Mouse (Mus musculus) heart, embryonic 11.5 days (tissue): ENCODE results near the gene Cdc25b. TPM values are rescaled to one million over a fixed set of nuclear protein-coding genes. Genes with fewer than 3 reads are reported as not detected.

ENCODE experiments used
- ATAC-seq: fragments of 200-750 bp; cut with Nextera tagmentation; replicated peaks from 2 replicates; pipeline ENCODE4 v1.8.0; 2017; ENCODE audit warnings: moderate library complexity; ENCODE audit not compliant: insufficient number of reproducible peaks, low FRiP score, low TSS enrichment
- H3K27ac ChIP-seq: fragments of 300-500 bp; sonication (generic); 2 replicates; pipeline ENCODE4 v1.5.1; 2014; ENCODE audit warnings: mild to moderate bottlenecking, low read depth, low read length
- H3K27me3 ChIP-seq: fragments of 300-500 bp; sonication (generic); 2 replicates; pipeline ENCODE4 v1.6.1; 2014; ENCODE audit warnings: mild to moderate bottlenecking, low read length, mixed read lengths; ENCODE audit not compliant: control insufficient read depth, insufficient read depth
- H3K36me3 ChIP-seq: fragments of 300-500 bp; sonication (generic); 2 replicates; pipeline ENCODE4 v1.6.1; 2014; ENCODE audit warnings: mild to moderate bottlenecking, low read length, moderate library complexity, mixed read lengths; ENCODE audit not compliant: control insufficient read depth, insufficient read depth
- H3K4me1 ChIP-seq: fragments of 300-500 bp; sonication (generic); 2 replicates; pipeline ENCODE4 v1.6.1; 2014; ENCODE audit warnings: low read length; ENCODE audit not compliant: control insufficient read depth, insufficient read depth
- H3K4me2 ChIP-seq: fragments of 300-500 bp; sonication (generic); 2 replicates; pipeline ENCODE4 v1.6.1; 2014; ENCODE audit warnings: mild to moderate bottlenecking, moderate library complexity
- H3K4me3 ChIP-seq: fragments of 300-500 bp; sonication (generic); 2 replicates; pipeline ENCODE4 v1.5.1; 2014; ENCODE audit warnings: low read depth, low read length
- H3K9ac ChIP-seq: fragments of 300-500 bp; sonication (generic); 2 replicates; pipeline ENCODE4 v1.6.1; 2014; ENCODE audit warnings: mild to moderate bottlenecking, low read depth, low read length, moderate library complexity
- H3K9me3 ChIP-seq: fragments of 300-500 bp; sonication (generic); replicated peaks from 2 replicates; pipeline ENCODE4 v1.6.1; 2016; ENCODE audit warnings: low read length; ENCODE audit not compliant: control insufficient read depth
- WGBS: fragments of 180-500 bp; shearing (Covaris S2); extraction: QIAGEN DNeasy Blood & Tissue Kit; methylation state at CpG from one replicate; pipeline ENCODE4 v1.1.7; 2014; ENCODE audit not compliant: insufficient replicate concordance; 5-methylcytosine and 5-hydroxymethylcytosine counted together
- polyA plus RNA-seq: library from polyadenylated mRNA; unstranded; fragments of >200 nt; fragmentation: Nextera tagmentation; extraction: Ambion mirVana; gene quantifications from 2 replicates; pipeline ENCODE4 v1.2.1, GENCODE M21; 2014

Cdc25b gene
- polyA plus RNA-seq, result 41.1 and 41.8 TPM in 2 replicates

GRCm38 (mm10) chr2:131186771-131187601 lies at the start of gene Cdc25b, which contains the start of gene Spef1:
Gene Cdc25b, plus strand, starts transcription at chr2:131186949.
Gene Spef1, minus strand, starts transcription at chr2:131187282.
- H3K4me3 ChIP-seq, result peak within 1 kb of the TSS; percentile 73
- WGBS, result 1% methylated on average over 43 of the region's 43 CpGs
- peak; percentile 87 for ATAC-seq

GRCm38 (mm10) chr2:131138296-131138695 lies 48.5 kb upstream of the Cdc25b start:
- Histone ChIP-seq H3K9ac (no peak overlapping the region), H3K4me2 (no peak overlapping the region), H3K27me3 (no peaks in the 10 kb centered on the region; the same call in 1 of the 2 replicates), H3K27ac (no peak overlapping the region), H3K4me1 (peaks cover 46% of the 10 kb centered on the region), H3K9me3 (no peaks in the 10 kb centered on the region), H3K36me3 (peaks cover 2% of the 10 kb centered on the region; the same call in 1 of the 2 replicates), H3K4me3 (no peak overlapping the region)
- no peak for ATAC-seq
- WGBS, result 81% methylated on average over 4 of the region's 4 CpGs

More at GRCm38 (mm10) chr2:131186771-131187601, at the start of gene Cdc25b, which contains the start of gene Spef1:
- no peaks in the 10 kb centered on the region for H3K9me3 ChIP-seq
- no peaks in the 10 kb centered on the region for H3K27me3 ChIP-seq
- H3K4me2 ChIP-seq, result peak within 1 kb of the TSS; percentile 93
- peak within 1 kb of the TSS; percentile 86 for H3K9ac ChIP-seq
- H3K27ac ChIP-seq, result peak within 1 kb of the TSS; percentile 67
- H3K36me3 ChIP-seq, result no peaks in the 10 kb centered on the region; the same call in 1 of the 2 replicates
- peaks cover 18% of the 10 kb centered on the region for H3K4me1 ChIP-seq

GRCm38 (mm10) chr2:131138760-131139159 lies 48.0 kb upstream of the Cdc25b start:
- Histone ChIP-seq H3K4me2 (no peak overlapping the region), H3K27ac (no peak overlapping the region; the same call in 1 of the 2 replicates), H3K4me1 (peaks cover 46% of the 10 kb centered on the region), H3K27me3 (no peaks in the 10 kb centered on the region; the same call in 1 of the 2 replicates), H3K9ac (no peak overlapping the region), H3K4me3 (no peak overlapping the region), H3K36me3 (peaks cover 2% of the 10 kb centered on the region; the same call in 1 of the 2 replicates), H3K9me3 (no peaks in the 10 kb centered on the region)
- ATAC-seq, result no peak
- WGBS, result 92% methylated on average over 7 of the region's 7 CpGs

- no peak for ATAC-seq
- Histone ChIP-seq H3K4me1 (peaks cover 42% of the 10 kb centered on the region), H3K27me3 (no peaks in the 10 kb centered on the region; the same call in 1 of the 2 replicates), H3K27ac (no peak overlapping the region; the same call in 1 of the 2 replicates), H3K4me3 (no peak overlapping the region), H3K36me3 (peaks cover 2% of the 10 kb centered on the region; the same call in 1 of the 2 replicates), H3K9ac (no peak overlapping the region), H3K9me3 (no peaks in the 10 kb centered on the region), H3K4me2 (no peak overlapping the region)
- 84% methylated on average over 5 of the region's 5 CpGs for WGBS
Observed at GRCm38 (mm10) chr2:131139287-131139686, 47.5 kb upstream of the Cdc25b start.

- peaks cover 38% of the 10 kb centered on the region for H3K4me1 ChIP-seq
- 25% methylated on average over 5 of the region's 5 CpGs for WGBS
- H3K4me3 ChIP-seq, result no peak overlapping the region
- no peak for ATAC-seq
- H3K9ac ChIP-seq, result no peak overlapping the region
- peak overlapping the region; percentile 69 for H3K27ac ChIP-seq
- peaks cover 8% of the 10 kb centered on the region for H3K36me3 ChIP-seq
- H3K9me3 ChIP-seq, result no peaks in the 10 kb centered on the region
- H3K4me2 ChIP-seq, result no peak overlapping the region
- H3K27me3 ChIP-seq, result peaks cover 2% of the 10 kb centered on the region; the same call in 1 of the 2 replicates
Observed at GRCm38 (mm10) chr2:131139886-131140532, 46.7 kb upstream of the Cdc25b start.

GRCm38 (mm10) chr2:131140533-131140905 lies 46.2 kb upstream of the Cdc25b start:
- Histone ChIP-seq H3K9ac (no peak overlapping the region), H3K27me3 (peaks cover 2% of the 10 kb centered on the region; the same call in 1 of the 2 replicates), H3K27ac (peak overlapping the region; percentile 69; the same call in 1 of the 2 replicates), H3K9me3 (no peaks in the 10 kb centered on the region), H3K4me1 (peaks cover 33% of the 10 kb centered on the region), H3K36me3 (peaks cover 8% of the 10 kb centered on the region), H3K4me2 (no peak overlapping the region), H3K4me3 (no peak overlapping the region)
- WGBS, result 42% methylated on average over 5 of the region's 5 CpGs
- no peak for ATAC-seq

GRCm38 (mm10) chr2:131141336-131141986 lies 45.3 kb upstream of the Cdc25b start:
- Histone ChIP-seq H3K27me3 (peaks cover 2% of the 10 kb centered on the region; the same call in 1 of the 2 replicates), H3K27ac (no peak overlapping the region), H3K36me3 (peaks cover 8% of the 10 kb centered on the region), H3K4me2 (no peak overlapping the region), H3K4me3 (no peak overlapping the region), H3K4me1 (peaks cover 24% of the 10 kb centered on the region), H3K9ac (no peak overlapping the region), H3K9me3 (no peaks in the 10 kb centered on the region)
- WGBS, result 89% methylated on average over 8 of the region's 8 CpGs
- ATAC-seq, result no peak

GRCm38 (mm10) chr2:131142592-131142991 lies 44.2 kb upstream of the Cdc25b start:
- peaks cover 10% of the 10 kb centered on the region for H3K36me3 ChIP-seq
- peaks cover 20% of the 10 kb centered on the region for H3K4me1 ChIP-seq
- ATAC-seq, result peak; percentile 25; the same call in 1 of the 2 replicates
- H3K4me3 ChIP-seq, result no peak overlapping the region
- WGBS, result 21% methylated on average over 18 of the region's 18 CpGs
- 0 out of 2 replicates have a peak overlapping the region, but pooled peaks have one; percentile 25 for H3K4me2 ChIP-seq
- H3K27me3 ChIP-seq, result peaks cover 2% of the 10 kb centered on the region; the same call in 1 of the 2 replicates
- no peak overlapping the region for H3K27ac ChIP-seq
- H3K9me3 ChIP-seq, result no peaks in the 10 kb centered on the region
- no peak overlapping the region for H3K9ac ChIP-seq
